Mouse (Mus musculus) brain, embryonic 14.5 days (tissue): ENCODE results near the gene Cwc22.

Experiments
- CTCF ChIP-seq: fragments of 200-500 bp; IDR thresholded peaks from 2 replicates; pipeline ENCODE4 v1.5.1; 2012; ENCODE audit warnings: inconsistent platforms, mild to moderate bottlenecking, moderate library complexity, borderline replicate concordance; ENCODE audit not compliant: insufficient read depth, insufficient read length; ENCODE audit errors: extremely low read depth
- POLR2A ChIP-seq: fragments of 200-500 bp; IDR thresholded peaks from 2 replicates; pipeline ENCODE4 v1.6.1; 2012; ENCODE audit warnings: mild to moderate bottlenecking, inconsistent platforms, borderline replicate concordance; ENCODE audit not compliant: poor library complexity, insufficient read depth, insufficient read length, severe bottlenecking; ENCODE audit errors: extremely low read depth

DNA sequence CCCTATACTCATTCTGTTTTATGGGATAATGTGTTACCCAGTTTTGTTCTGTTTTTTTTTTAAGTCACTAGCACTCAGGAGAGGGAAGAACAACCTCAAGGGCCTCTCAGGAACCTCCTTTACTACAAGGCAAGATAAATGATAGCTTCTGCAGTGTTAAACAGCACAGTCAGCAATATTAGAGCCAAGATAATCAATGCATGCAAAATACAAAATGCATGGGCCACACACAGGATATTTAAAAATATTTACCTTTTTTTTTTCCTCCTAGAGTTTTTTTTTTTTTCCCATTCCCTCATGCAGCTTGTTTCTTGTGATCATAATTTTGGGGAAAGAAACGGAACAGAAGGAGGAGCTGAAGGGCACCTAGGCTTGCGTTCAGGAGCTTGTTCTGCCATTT is 33.3 kb upstream of the Cwc22 start:
- TF ChIP-seq CTCF (no peak), POLR2A (no peak)
